Mouse (Mus musculus): ENCODE measurements around the gene Pald1.

GRCm38 (mm10) chr10:61417672-61418071, 34.3 kb upstream of the Pald1 start, which contains the start of gene Nodal:
- no peak for TF ChIP-seq CTCF (IDR thresholded peaks at IDR 0.05; ENCODE audit: control insufficient read depth, insufficient read depth, insufficient replicate concordance, low read depth, low read length)
- no peak for TF ChIP-seq POLR2A (IDR thresholded peaks at IDR 0.05; ENCODE audit: control insufficient read depth, low read depth, low read length)
